Mouse (Mus musculus): ENCODE results near the gene Tnip3. TPM values are rescaled to one million over a fixed set of nuclear protein-coding genes. Genes with fewer than 3 reads are reported as not detected.

Tnip3 gene
- polyA plus RNA-seq (2015; fragmentation: Nextera tagmentation; extraction: Ambion mirVana), result 3.2 and 3.6 TPM in 2 replicates

DNA sequence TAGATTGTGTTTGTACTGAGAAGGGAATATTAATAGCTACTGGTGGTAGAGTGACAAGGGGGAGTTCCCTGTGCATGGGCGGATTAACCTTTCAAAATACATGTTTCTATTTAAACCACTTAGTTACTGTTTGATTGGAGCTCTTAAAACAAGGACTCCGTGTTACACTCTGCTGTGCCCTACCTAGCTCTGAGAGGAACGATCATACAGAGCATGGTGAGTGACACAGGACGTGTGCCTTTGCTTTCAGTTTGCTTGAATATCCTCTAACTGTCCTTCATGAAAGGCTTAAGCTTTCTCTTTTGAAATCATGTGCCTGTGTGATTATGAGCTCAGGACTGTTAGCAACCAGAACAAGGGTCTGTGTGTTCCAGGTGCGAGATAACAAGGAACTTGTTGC lies at the start of gene Tnip3:
Gene Tnip3 (plus strand): TSS at position 122 of the 400 bp plus-strand sequence.
- Histone ChIP-seq H3K4me2 (ENCODE audit: low read depth, low read length) (peak within 1 kb of the TSS; percentile 29), H3K4me3 (ENCODE audit: low read length) (no peak within 1 kb of the TSS), H3K36me3 (ENCODE audit: control insufficient read depth, insufficient read depth, low read length) (no peaks in the 10 kb centered on the region), H3K27me3 (ENCODE audit: control insufficient read depth, insufficient read depth, low read depth, low read length) (no peaks in the 10 kb centered on the region), H3K27ac (ENCODE audit: low read length) (no peak within 1 kb of the TSS), H3K9me3 (ENCODE audit: control insufficient read depth, low read length) (no peaks in the 10 kb centered on the region), H3K9ac (ENCODE audit: low read length) (no peak within 1 kb of the TSS), H3K4me1 (replicated peaks; ENCODE audit: control insufficient read depth, insufficient read depth, low read length) (no peaks in the 10 kb centered on the region)
- peak; percentile 34; the same call in 1 of the 2 replicates for ATAC-seq (ENCODE audit: low read depth)
- 58% methylated on average over 5 of the region's 5 CpGs for WGBS

DNA sequence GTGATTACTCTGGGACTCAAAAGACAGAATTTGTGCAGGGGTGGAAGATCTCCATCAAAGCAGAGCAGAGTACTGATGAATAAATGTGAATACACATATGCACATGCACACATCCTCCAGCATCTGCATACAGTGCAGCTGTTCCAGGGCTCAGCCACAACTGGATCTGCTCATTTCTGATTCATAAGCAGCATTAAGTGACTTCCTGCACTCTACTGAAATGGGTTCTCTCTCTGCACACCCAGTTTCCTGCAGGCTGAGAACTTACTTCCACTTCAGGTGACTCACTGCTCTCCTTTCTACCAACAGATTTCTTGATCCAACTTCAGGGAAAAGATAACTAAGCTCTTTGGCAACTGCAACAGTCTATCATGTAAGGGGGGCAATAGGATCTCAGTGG lies 26.3 kb upstream of the Tnip3 start:
- ATAC-seq (ENCODE audit: low read depth), result no peak
- H3K4me3 ChIP-seq (ENCODE audit: low read length), result no peak overlapping the region
- H3K36me3 ChIP-seq (ENCODE audit: control insufficient read depth, insufficient read depth, low read length), result no peaks in the 10 kb centered on the region

DNA sequence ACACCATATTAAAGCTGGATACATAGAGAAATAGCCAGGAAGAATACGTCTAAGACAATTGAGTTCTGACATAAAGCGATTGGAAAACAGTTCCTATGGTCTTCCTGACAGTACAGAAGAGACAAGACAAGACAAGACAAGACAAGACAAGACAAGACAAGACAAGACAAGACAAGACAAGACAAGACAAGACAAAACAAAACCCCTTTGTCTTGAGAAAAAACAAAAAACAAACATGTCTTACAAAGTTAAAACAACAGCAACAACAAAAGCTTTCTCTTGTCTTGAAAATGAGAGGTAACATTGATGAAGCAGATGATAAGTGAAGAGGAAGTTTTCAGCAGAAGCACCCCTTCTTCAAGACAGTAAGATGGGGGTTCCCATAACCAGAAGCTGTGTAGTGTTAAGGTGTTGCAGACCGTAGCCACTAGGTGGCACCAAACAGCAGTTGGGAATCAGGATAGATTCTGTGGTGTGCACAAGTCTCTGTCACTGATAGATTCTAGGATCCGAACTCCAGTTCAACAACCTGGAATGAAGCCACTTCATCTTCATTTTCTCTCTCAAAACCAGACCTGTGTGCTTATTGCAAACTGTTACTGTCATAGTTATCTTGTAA lies 15.0 kb upstream of the Tnip3 start:
- no peaks in the 10 kb centered on the region for H3K36me3 ChIP-seq (ENCODE audit: control insufficient read depth, insufficient read depth, low read length)
- peak; percentile 64; the same call in 1 of the 2 replicates for ATAC-seq (ENCODE audit: low read depth)
- H3K4me2 ChIP-seq (ENCODE audit: low read depth, low read length), result no peak overlapping the region
- no peaks in the 10 kb centered on the region for H3K9me3 ChIP-seq (ENCODE audit: control insufficient read depth, low read length)
- H3K9ac ChIP-seq (ENCODE audit: low read length), result no peak overlapping the region
- no peaks in the 10 kb centered on the region for H3K27me3 ChIP-seq (ENCODE audit: control insufficient read depth, insufficient read depth, low read depth, low read length)
- WGBS, result 42% methylated on average over 4 of the region's 4 CpGs
- H3K4me3 ChIP-seq (ENCODE audit: low read length), result no peak overlapping the region
- H3K27ac ChIP-seq (ENCODE audit: low read length), result no peak overlapping the region
- no peaks in the 10 kb centered on the region for H3K4me1 ChIP-seq (replicated peaks; ENCODE audit: control insufficient read depth, insufficient read depth, low read length)

More for the DNA sequence above, 26.3 kb upstream of the Tnip3 start:
- Histone ChIP-seq H3K9me3 (ENCODE audit: control insufficient read depth, low read length) (no peaks in the 10 kb centered on the region), H3K4me2 (ENCODE audit: low read depth, low read length) (no peak overlapping the region), H3K27ac (ENCODE audit: low read length) (no peak overlapping the region), H3K9ac (ENCODE audit: low read length) (no peak overlapping the region), H3K4me1 (replicated peaks; ENCODE audit: control insufficient read depth, insufficient read depth, low read length) (no peaks in the 10 kb centered on the region), H3K27me3 (ENCODE audit: control insufficient read depth, insufficient read depth, low read depth, low read length) (no peaks in the 10 kb centered on the region)

DNA sequence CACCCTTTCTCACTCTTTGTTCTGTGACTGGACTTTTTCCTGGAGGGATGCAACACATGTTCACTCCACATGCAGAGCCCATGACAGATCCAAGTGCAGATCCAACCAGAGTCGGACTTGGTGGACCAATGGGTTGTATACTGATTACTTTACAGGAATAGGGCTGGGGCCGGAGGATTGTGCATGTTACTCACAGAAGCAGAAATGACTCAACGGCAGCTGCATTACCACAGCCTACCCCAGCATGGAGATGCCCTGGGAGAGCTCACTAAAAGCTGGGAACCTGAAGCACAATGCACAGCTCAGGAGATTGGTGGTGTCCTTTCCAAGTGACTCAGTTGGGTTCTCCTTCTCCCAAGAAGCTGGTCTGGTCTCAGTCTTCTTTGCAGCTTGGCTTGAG lies 11.3 kb upstream of the Tnip3 start:
- WGBS, result 95% methylated on average over 3 of the region's 3 CpGs
- no peaks in the 10 kb centered on the region for H3K4me1 ChIP-seq (replicated peaks; ENCODE audit: control insufficient read depth, insufficient read depth, low read length)
- H3K9me3 ChIP-seq (ENCODE audit: control insufficient read depth, low read length), result no peaks in the 10 kb centered on the region

DNA sequence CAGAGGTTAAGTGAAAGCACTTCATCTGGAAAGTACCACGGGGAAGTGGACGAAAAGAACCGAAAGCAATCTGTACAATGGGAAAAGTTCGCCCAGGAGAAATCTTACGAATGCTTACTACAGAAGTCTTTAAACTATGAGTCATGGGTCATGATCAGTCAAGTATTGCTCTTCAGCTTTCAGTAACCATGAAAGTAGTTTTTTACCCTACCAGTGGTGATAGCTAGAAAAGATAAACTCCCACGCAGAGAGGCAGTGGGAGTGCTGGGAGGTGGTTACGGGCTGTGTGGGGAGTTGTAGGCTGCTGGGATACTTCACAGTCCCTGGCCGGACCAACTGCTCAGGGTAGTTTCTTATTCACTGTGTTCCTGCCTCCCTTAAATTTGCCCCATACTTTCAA lies 8.4 kb upstream of the Tnip3 start:
- Histone ChIP-seq H3K4me2 (ENCODE audit: low read depth, low read length) (peak overlapping the region; percentile 43), H3K4me3 (ENCODE audit: low read length) (peak overlapping the region; percentile 20; the same call in 1 of the 2 replicates), H3K9me3 (ENCODE audit: control insufficient read depth, low read length) (no peaks in the 10 kb centered on the region), H3K9ac (ENCODE audit: low read length) (0 out of 2 replicates have a peak overlapping the region, but pooled peaks have one; percentile 11), H3K4me1 (replicated peaks; ENCODE audit: control insufficient read depth, insufficient read depth, low read length) (no peaks in the 10 kb centered on the region), H3K36me3 (ENCODE audit: control insufficient read depth, insufficient read depth, low read length) (no peaks in the 10 kb centered on the region), H3K27me3 (ENCODE audit: control insufficient read depth, insufficient read depth, low read depth, low read length) (no peaks in the 10 kb centered on the region), H3K27ac (ENCODE audit: low read length) (peak overlapping the region; percentile 43; the same call in 1 of the 2 replicates)
- peak; percentile 60; the same call in 1 of the 2 replicates for ATAC-seq (ENCODE audit: low read depth)
- WGBS, result 48% methylated on average over 8 of the region's 8 CpGs

More for the DNA sequence above, 11.3 kb upstream of the Tnip3 start:
- no peak overlapping the region for H3K4me3 ChIP-seq (ENCODE audit: low read length)
- H3K27me3 ChIP-seq (ENCODE audit: control insufficient read depth, insufficient read depth, low read depth, low read length), result no peaks in the 10 kb centered on the region
- H3K36me3 ChIP-seq (ENCODE audit: control insufficient read depth, insufficient read depth, low read length), result no peaks in the 10 kb centered on the region
- ATAC-seq (ENCODE audit: low read depth), result no peak
- no peak overlapping the region for H3K27ac ChIP-seq (ENCODE audit: low read length)
- no peak overlapping the region for H3K9ac ChIP-seq (ENCODE audit: low read length)
- no peak overlapping the region for H3K4me2 ChIP-seq (ENCODE audit: low read depth, low read length)

DNA sequence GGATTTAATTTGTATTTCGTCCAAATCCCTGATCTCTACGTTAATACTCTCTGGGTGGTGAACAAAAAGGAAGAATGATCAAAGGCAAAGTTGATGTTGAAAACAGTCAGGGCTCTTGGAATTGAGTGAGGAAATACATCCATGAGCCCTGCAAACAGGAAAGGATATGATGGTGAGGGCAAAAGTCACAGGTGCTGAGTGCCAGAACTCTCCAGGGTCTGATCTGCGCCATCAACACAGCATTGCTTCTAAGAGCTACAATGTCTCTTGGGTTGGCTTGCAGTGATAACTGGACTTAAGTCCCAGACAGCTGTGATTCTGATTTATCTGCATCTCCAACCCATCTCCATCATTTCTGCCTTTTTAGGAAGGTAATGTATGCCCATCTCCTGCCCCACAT lies 4.3 kb upstream of the Tnip3 start:
- H3K36me3 ChIP-seq (ENCODE audit: control insufficient read depth, insufficient read depth, low read length), result no peaks in the 10 kb centered on the region
- ATAC-seq (ENCODE audit: low read depth), result no peak
- no peak overlapping the region for H3K4me2 ChIP-seq (ENCODE audit: low read depth, low read length)
- no peak overlapping the region for H3K9ac ChIP-seq (ENCODE audit: low read length)
- no peak overlapping the region for H3K27ac ChIP-seq (ENCODE audit: low read length)
- H3K4me1 ChIP-seq (replicated peaks; ENCODE audit: control insufficient read depth, insufficient read depth, low read length), result no peaks in the 10 kb centered on the region
- H3K9me3 ChIP-seq (ENCODE audit: control insufficient read depth, low read length), result no peaks in the 10 kb centered on the region
- no peak overlapping the region for H3K4me3 ChIP-seq (ENCODE audit: low read length)
- no peaks in the 10 kb centered on the region for H3K27me3 ChIP-seq (ENCODE audit: control insufficient read depth, insufficient read depth, low read depth, low read length)
- WGBS, result 84% methylated on average over 3 of the region's 3 CpGs

DNA sequence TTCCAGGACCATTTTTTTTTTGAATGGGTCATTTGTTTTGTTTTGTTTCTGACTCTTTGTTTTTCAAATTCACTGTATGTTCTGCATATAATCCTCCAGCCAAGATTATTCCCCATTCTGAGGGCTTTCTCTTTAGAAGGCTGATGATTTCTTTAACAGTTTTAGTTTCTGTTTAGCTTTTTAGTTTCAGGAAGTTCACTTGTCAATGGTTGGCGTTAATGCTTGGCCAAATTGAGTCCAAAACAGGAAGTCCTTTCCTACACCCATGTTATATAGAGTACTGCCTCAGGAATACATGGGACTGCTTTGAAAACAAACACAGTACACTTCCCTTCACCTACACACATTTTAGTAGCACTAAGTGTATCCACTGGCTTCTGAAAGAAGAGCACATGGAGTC lies 2.8 kb downstream of the Tnip3 start:
- Histone ChIP-seq H3K9ac (ENCODE audit: low read length) (no peak overlapping the region), H3K27me3 (ENCODE audit: control insufficient read depth, insufficient read depth, low read depth, low read length) (no peaks in the 10 kb centered on the region), H3K36me3 (ENCODE audit: control insufficient read depth, insufficient read depth, low read length) (no peaks in the 10 kb centered on the region), H3K27ac (ENCODE audit: low read length) (no peak overlapping the region), H3K9me3 (ENCODE audit: control insufficient read depth, low read length) (no peaks in the 10 kb centered on the region), H3K4me2 (ENCODE audit: low read depth, low read length) (no peak overlapping the region), H3K4me3 (ENCODE audit: low read length) (no peak overlapping the region), H3K4me1 (replicated peaks; ENCODE audit: control insufficient read depth, insufficient read depth, low read length) (0 out of 2 replicates have a peak, but pooled peaks cover 3% of the 10 kb centered on the region)
- ATAC-seq (ENCODE audit: low read depth), result no peak
- WGBS, result 51% methylated on average over 1 of the region's 1 CpGs

DNA sequence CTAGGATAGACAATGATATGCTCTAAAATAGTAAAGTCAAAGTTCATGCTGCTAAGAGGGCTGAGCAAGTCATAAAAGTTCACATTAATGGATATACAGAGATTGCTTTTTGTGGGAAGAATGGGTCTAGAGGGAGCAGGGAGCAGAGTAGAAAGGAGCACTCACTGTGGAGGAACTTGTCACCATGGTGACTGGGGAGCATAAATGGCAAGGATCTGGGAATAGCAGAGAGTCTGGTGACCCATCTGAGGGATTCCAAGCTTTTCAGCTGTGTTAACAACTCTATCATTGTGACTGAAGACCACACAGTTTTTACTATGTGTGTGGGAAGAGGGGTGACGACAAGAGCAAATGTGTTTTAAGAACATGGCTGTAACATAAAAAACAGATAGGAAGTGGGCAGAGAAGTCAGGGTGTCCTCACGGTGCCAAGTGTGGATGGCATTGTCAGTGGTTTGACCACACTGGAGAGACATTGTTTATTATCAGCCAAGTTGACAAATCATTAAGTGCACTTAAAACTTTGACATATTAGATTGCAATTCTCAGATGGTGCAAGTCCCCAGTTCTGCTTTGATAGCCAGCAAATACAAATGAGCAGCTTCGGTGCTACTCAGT lies 6.2 kb downstream of the Tnip3 start:
- Histone ChIP-seq H3K9me3 (ENCODE audit: control insufficient read depth, low read length) (no peaks in the 10 kb centered on the region), H3K27ac (ENCODE audit: low read length) (no peak overlapping the region), H3K4me3 (ENCODE audit: low read length) (no peak overlapping the region), H3K27me3 (ENCODE audit: control insufficient read depth, insufficient read depth, low read depth, low read length) (no peaks in the 10 kb centered on the region), H3K4me2 (ENCODE audit: low read depth, low read length) (no peak overlapping the region), H3K9ac (ENCODE audit: low read length) (no peak overlapping the region), H3K36me3 (ENCODE audit: control insufficient read depth, insufficient read depth, low read length) (no peaks in the 10 kb centered on the region), H3K4me1 (replicated peaks; ENCODE audit: control insufficient read depth, insufficient read depth, low read length) (0 out of 2 replicates have a peak, but pooled peaks cover 3% of the 10 kb centered on the region)
- 47% methylated on average over 3 of the region's 3 CpGs for WGBS
- ATAC-seq (ENCODE audit: low read depth), result no peak

DNA sequence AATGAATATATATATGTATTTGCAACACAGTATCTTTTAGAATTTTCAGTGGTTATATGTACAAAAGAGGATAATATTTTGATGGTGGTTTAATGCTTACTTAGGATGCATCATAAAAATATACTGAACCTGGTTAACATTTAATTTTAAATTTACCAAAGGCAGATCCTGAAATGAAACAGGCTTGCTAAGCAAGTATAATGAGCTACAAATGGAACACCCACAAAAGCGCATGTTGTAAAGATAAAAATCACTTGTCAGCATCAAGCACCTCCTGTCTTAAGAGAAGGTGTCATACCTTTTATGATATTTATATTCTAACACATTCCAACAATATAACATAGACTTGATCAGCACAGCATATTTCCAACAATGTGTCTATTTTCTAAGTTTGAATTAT lies 8.6 kb downstream of the Tnip3 start:
- Histone ChIP-seq H3K4me3 (ENCODE audit: low read length) (no peak overlapping the region), H3K27me3 (ENCODE audit: control insufficient read depth, insufficient read depth, low read depth, low read length) (no peaks in the 10 kb centered on the region), H3K36me3 (ENCODE audit: control insufficient read depth, insufficient read depth, low read length) (no peaks in the 10 kb centered on the region), H3K4me2 (ENCODE audit: low read depth, low read length) (no peak overlapping the region), H3K9me3 (ENCODE audit: control insufficient read depth, low read length) (no peaks in the 10 kb centered on the region), H3K4me1 (replicated peaks; ENCODE audit: control insufficient read depth, insufficient read depth, low read length) (peaks cover 3% of the 10 kb centered on the region; the same call in 1 of the 2 replicates), H3K9ac (ENCODE audit: low read length) (no peak overlapping the region), H3K27ac (ENCODE audit: low read length) (no peak overlapping the region)
- 67% methylated on average over 1 of the region's 1 CpGs for WGBS
- ATAC-seq (ENCODE audit: low read depth), result no peak
